Mouse (Mus musculus) kidney, postnatal 4 days (tissue): ENCODE results near the gene Mcpt4.
"Not testable (repeated sequence)": the region's sequence is repeated elsewhere in the genome, so short reads cannot be mapped to it uniquely, and the experiment has no call there.

Experiments used
- DNase-seq, 2 experiments: peaks; one replicate each; pipeline ENCODE4 v3.0.0; 2021; ENCODE audit warnings: mixed read lengths in 2 of 2

The Mcpt4 gene

DNA sequence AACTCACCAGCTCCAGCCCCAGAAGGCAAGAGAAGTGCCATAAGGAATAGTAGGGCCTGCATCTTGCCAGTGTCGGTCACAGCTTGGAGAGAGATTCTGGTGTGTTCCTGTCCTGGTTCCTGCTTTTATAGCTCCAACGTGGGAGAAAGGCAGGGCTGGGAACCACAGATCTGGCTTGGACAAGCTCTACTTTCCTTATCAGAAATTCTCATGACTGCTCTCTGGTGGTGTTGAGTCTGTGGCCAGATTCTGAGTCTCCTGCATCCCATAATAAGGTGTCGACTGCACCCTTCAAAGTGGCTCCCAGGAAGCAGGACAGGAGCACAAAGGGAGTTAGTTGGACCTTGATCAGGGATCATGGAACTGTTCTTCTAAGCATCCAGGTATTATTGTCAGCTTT, at the start of gene Mcpt4:
TSS of gene Mcpt4 (minus strand) at position 101 of the 400 bp plus-strand sequence.
- DNase-seq = not testable (repeated sequence)

DNA sequence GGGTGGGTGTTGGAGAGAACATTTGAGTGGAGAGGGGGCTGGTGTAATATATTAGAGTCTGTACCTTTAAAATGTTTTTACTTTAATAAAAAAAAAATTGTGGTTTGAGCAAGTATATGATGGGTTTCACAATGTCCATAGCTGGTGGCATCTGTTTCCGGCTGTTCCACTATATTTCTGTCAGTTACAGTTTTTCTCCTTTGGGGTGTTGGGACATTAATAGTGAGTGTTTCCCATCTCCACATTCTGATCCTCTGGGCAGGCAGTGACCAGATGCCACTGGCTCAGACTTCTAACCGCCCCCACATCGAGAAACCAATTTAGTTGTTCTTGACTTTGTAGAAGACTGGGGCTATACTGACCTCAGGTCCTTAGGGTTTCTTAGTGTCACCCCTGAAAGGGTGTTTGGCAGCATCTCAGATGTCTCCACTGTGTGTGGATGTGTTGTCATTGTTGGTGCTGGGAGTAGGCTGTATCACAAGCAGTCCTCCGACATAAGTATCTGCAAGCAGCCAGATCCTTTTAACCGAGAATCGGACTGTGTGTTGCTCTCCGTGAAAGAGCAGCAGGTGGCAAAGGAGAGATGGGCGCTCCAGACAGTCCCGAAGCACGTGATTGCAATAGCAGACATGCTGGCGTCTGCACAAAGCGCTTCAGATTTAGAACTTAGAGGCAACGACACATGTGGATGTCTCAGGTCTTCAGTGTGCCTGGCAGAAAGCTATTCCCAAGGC, 43.5 kb upstream of the Mcpt4 start:
- no peak for DNase-seq

DNA sequence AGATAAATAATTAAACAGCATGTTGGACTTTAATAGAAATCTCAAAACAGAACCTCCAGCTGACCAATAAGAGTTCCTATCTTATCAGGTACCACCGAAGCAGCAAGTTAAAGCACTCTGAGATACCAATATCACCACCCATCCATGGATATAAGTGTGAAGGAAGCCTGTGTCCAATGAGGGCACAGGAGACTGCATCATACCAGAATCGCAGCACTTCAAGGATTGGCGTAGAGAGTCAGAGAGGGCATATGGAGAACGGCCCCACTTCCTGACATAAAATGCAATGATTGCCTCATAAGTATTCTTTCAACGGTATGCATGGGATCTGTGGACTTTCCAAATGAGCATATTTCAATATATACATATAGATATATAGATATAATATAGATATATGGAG, 42.9 kb upstream of the Mcpt4 start:
- no peak for DNase-seq

DNA sequence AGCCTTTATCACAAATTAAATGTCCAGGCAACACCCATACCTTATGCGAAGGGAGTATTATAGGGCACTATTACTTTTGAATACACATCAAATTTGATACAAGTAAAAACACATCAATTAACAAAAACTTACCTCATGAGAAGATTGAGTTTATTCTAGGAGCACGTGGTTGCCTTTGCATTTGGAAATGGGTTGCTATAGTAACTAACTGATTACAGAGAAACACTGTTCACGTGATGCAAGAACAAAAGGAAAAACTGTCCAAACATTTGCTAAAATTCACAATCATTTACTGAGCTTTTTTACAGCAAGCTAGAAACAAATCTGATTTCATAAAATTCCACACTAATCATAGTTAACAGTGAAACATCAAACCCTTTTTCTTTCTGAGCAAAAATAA, 41.3 kb upstream of the Mcpt4 start:
- DNase-seq = no peak

DNA sequence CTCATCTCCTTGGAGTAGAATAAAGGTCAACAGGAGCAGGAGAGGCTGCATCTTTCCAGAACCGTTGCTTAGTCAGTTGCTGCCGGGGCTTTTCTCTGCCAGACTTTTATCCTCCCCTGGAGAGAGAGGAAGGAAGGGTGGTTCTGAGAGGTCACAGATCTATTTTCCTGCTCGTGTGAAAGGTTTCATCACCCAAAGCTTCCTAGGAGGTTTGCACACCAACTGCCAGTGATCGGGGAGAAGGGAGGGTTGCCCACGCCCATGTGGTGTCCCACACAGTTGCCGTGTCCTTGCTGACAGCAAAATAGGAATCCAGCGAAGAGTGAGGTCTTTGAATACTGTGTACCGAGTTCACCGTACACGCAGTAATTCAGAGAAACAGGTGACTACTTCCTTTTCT, 40.3 kb upstream of the Mcpt4 start, which contains the start of gene Ctsg:
TSS of gene Ctsg (minus strand) at position 189 of the 400 bp plus-strand sequence.
- DNase-seq = no peak

DNA sequence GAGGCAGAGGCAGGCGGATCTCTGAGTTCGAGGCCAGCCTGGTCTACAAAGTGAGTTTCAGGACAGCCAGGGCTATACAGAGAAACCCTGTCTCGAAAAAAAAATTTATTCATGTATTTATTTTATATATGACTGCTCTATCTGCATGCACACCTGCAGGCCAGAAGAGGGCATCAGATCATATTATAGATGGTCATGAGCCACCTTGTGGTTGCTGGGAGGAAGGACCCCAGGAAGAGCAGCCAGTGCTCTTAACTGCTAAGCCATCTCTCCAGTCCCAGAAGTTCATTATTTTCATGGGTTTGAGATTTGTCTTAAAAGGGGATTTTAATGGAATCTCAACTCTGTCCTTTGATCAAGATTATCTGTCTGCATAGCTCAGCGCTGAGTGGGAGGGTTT, 36.8 kb upstream of the Mcpt4 start:
- peak; percentile 8 to 29 for DNase-seq

DNA sequence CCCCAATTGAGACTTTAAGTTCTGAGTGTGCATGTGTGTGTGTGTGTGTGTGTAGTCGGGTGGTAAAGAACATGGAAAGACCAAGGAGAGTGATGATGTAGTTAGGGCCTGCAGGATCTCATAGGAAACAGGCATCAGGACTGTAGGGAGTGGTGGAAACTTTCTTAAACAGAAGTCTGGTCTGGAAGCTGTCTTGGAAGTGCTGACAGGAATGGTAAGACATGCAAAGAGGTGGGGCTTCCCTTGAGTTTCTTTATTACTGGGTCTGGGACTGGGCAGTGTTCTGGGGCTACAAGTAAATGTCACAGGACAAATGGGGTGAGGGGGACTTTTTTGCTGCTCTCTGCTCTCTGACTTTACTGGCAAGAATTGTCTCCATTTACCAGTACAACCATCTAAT, 35.5 kb upstream of the Mcpt4 start:
- no peak for DNase-seq

DNA sequence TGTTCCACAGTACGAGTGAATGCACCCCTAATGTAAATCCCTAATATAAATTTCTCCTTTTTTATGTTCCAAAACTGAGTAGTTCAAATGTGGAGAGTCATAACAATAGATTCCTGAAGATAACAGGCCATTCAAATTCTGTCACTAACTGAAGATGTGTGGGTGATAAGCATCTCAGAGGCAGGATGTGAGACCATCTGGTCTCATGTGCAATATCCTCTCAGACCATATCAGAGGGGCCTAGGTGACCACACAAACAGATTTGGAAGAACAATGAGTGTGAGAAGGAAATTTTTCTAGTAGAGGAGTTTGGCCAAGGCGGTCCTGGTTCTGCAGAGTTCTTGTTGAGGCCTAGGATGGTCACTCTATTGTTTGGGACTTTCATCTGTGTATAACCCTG, 31.2 kb upstream of the Mcpt4 start:
- no peak for DNase-seq

DNA sequence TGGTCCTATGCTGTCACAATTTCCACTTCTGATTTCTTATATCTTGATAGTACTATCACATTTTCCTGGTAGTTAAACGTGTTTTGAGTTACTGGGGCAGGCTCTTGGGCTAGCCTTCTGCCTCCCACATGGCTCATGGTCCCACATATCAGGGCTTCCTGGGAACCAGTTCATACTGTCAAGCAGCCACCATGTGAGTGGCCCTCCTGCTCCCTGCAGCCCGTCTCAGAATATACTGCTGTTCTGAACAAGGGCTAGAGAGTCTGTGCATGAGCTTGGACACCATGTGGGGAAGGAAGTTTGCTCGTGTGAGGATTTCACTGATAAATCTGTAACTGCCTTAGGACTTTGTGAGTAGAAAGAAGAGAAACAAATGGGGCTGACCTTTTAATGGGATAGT, 24.6 kb upstream of the Mcpt4 start:
- DNase-seq = no peak

DNA sequence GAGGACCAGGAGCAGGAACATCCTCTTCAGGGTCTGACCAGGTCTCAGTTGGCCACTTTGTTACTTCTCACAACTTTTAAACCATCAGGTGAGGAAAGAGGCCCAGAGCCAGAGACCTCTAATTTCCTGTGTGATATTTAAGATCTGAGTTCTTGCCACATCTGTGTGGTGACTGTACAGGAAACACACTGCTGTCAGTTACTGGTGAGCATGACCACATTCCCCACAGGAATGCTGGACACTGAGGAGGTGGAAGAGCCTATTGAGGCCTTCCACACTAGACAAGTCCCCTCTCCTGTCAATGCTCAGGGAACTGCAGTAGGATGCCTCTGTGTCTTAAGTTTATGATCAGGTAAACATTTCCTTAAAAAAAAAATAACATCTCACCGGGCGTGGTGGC, 23.1 kb upstream of the Mcpt4 start, which contains the start of gene Mcpt8:
TSS of gene Mcpt8 (minus strand) at position 107 of the 400 bp plus-strand sequence.
- no peak for DNase-seq

DNA sequence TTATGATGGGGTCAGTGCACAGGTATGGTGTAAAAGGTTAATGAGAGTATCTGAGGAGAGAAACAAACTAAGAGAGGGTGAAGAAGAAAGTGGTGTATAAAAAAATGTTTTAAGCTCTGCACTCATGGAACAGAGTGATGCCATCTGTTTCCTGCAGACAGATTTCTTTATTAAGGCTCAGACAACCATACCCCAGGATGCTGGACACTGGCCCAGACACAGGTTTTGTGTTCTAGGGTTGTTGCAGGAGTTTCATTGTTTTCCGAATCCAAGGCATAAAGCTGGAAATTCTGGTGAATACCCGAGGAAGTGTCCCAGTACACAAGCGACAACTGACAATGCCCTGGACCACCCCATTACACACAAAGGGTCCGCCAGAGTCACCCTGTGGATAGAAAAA, 19.9 kb upstream of the Mcpt4 start:
- DNase-seq = no peak

DNA sequence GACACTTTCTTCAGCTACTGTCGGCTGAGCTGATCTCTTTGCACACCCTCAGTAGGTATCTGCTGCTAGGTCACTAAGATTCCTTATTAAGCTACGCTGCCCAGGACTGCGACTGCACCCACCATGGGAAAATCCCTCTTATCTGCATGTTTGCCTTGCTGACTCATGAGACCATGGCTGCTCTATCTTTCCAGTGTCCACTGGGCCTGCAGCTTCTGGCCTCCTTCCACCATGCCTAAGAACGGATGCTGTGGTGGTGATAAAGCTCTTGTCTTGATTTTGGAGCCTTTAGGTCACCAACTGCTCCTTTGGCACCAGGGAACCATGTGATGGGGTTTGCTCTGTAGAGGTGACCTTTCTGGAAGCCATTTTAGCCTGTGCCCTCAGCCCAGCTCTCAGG, 4.4 kb downstream of the Mcpt4 start:
- no peak for DNase-seq

DNA sequence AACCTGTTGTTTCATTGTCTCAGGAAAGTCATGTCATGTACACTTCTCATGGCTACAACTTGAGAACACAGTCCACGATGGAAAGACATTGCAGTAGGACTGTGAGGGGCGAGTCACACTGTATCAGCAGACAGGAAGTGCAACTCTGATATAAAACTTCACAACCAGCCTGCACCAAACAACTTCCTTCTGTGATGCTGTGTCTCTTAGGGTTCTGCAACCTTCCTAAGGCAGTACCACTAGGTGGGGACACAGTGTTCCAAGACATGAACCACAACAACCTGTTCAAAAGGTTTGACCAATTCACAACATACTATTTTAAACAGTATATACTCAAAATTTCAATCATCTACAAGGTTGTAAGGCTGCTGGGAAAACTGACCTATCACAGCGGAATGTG, 6.7 kb downstream of the Mcpt4 start:
- DNase-seq = no peak

DNA sequence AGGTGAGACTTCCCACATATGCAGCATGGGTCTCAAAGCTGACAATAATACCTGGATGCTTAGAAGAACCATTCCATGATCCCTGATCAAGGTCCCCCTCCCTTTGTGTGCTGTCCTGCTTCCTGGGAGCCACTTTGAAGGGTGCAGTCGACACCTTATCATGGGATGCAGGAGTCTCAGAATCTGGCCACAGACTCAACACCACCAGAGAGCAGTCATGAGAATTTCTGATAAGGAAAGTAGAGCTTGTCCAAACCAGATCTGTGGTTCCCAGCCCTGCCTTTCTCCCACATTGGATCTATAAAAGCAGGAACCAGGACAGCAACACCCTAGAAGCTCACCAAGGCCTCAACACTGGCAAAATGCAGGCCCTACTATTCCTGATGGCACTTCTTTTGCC, 20.3 kb downstream of the Mcpt4 start, which contains the start of gene Mcpt2:
TSS of gene Mcpt2 (plus strand) at position 250 of the 400 bp plus-strand sequence.
- DNase-seq = not testable (repeated sequence)

DNA sequence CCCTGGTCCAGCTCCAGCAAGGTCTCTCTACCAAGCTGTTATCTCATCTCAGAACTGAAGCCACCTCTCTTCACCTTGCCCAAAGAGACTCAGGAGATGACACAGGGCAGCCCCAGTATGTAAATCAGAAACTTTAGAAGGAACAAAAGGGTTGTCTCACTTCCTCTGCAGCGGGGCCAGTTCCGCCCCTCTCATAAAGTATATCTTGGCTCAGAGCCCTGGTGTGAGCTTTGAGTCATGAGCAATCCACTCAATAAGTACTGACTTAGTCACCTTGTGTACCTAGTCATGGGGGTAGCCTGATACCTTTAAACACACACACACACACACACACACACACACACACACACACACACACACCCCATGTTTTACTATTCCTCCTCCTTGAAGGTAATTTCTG, 27.7 kb downstream of the Mcpt4 start:
- DNase-seq = no peak

DNA sequence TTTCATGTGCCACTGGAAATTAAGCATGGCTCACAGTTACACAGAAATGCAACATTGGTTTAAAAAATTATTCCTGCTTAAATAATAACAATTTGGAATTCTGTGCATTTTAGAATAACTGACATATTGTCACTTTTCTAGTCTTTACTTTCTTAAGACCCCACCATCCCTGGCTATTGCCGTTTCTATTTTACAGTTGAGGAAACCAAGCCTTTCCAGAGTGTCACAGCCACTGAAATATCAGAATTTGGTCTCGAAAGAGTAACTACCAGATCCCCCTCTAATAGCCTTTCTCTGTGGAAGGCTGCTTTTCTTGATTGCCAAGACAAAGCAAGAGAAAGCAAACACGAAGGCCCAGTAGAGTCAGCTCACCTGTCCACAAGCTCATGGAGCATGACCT, 31.7 kb downstream of the Mcpt4 start, which contains the start of gene Mcpt9:
TSS of gene Mcpt9 (minus strand) at position 101 of the 400 bp plus-strand sequence.
- not testable (repeated sequence) for DNase-seq

DNA sequence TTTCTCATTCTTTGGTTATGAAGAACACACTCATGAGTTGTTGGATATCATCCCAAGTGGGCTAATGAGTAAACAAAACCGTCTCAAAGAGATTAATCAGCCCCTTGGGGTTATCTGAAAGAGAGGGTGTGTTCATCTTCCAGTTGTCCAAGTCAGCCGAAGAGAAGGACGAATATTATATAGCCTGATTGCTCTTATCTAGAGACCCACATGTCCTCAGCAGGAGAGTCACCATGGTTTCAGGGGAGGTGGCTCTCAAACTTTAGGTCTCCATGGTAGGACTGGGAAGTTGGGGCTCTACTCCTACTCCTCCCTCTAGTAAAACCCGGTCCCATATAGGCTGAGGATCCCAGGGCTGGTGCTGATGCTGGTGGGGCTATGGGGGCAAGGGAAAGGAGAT, 40.8 kb downstream of the Mcpt4 start:
- DNase-seq = not testable (repeated sequence)

DNA sequence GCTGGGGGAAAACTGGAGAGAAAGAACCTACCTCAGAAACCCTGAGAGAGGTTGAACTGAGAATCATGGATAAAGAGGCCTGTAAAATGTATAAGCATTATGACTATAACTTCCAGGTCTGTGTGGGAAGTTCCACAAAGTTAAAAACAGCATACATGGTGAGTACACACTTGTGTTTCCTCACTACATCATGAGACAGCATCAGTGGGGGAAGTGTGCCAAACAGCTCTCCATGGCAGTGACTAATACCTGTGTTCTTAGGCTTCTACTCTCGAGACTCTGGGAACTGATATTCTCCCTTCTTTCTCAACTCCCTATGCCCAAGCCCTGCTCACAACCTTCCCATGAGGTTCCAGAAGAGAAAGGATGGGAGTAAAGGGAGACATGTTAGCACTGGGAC, 42.7 kb downstream of the Mcpt4 start:
- DNase-seq = no peak

DNA sequence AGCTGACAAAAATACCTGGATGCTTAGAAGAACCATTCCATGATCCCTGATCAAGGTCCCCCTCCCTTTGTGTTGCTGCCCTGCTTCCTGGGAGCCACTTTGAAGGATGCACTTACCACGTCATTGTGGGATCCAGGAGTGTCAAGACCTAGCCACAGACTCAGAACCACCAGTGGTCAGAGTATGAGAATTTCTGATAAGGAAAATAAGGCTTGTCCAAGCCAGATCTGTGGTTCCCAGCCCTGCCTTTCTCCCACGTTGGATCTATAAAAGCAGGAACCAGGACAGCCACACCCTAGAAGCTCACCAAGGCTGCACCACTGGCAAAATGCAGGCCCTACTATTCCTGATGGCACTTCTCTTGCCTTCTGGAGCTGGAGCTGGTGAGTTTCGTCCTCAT, 44.4 kb downstream of the Mcpt4 start, which contains the start of gene Mcpt1:
TSS of gene Mcpt1 (plus strand) at position 301 of the 400 bp plus-strand sequence.
- DNase-seq = not testable (repeated sequence)

DNA sequence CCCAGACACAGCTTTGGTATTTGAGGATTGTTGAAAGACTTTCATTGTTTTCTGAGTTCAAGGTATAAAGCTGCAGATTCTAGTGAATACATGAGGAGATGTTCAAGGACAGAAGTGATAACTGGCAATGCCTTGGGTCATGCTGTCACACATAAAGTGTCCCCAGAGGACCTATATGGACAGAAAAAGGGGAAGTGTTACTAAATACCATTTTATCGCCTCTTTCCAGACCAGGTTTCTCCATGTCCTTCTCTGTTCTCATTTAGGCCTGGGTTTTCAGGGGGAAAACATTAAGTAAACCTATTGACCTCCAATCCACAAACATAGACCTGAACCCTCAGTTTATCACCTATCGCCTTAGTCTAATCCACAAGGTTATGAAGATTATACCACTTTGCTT, 48.2 kb downstream of the Mcpt4 start:
- DNase-seq = no peak

DNA sequence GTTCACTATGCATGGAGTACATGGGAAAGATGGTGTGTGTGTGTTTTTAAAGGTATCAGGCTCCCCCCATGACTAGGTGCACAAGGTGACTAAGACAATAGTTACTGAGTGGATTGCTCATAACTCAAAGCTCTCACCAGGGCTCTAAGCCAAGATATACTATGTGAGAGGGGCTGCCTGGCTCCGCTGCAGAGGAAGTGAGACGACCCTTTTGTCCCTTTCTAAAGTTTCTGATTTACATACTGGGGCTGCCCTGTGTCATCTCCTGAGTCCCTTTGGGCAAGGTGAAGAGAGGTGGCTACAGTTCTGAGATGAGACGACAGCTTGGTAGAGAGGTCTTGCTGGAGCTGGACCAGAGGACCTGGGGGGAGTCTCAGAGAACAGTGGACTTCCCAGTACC, 49.0 kb downstream of the Mcpt4 start:
- DNase-seq = no peak
